Mouse (Mus musculus) embryonic stem cell, embryonic (primary cell): ENCODE data around the gene Chit1.

Experiments
- CTCF ChIA-PET, 4 experiments: fragments of 300-600 bp in 2 of 4; fragments of 350-600 bp in 2 of 4; sonication (Branson Sonifier 250); formaldehyde crosslinking; loops; one replicate each; lab custom pipeline; 2022; ENCODE audit warnings: inconsistent platforms in 2 of 4; lab: Charles Lee
- POLR2A ChIA-PET, 4 experiments: fragments of 300-600 bp in 2 of 4; fragments of 350-600 bp in 2 of 4; sonication (Branson Sonifier 250); formaldehyde crosslinking; loops; one replicate each; lab custom pipeline; 2022; ENCODE audit warnings: antibody characterized with exemption in 4 of 4, inconsistent platforms in 1 of 4; lab: Charles Lee

Gene Chit1

GRCm38 (mm10) chr1:134074606-134075005 is 36.4 kb upstream of the Chit1 start:
- CTCF ChIA-PET, result interaction anchor here (0.5 to 1.9 kb wide), 4 partner anchors 28 to 46 kb away, joined by 3 to 10 read pairs (median 3); no protein-coding TSS in a partner anchor
- POLR2A ChIA-PET, result interaction anchor here in 3 of 4 experiments (0.8 to 38.3 kb wide), 10 partner anchors 4 to 36 kb away, joined by 3 to 1738 read pairs (median 57); partner anchors contain the start of genes Btg2 (in 1 of the 3) and Chit1 (in 1 of the 3)

GRCm38 (mm10) chr1:134075532-134075931 is 35.5 kb upstream of the Chit1 start:
- ChIA-PET POLR2A (interaction anchor here in 3 of 4 experiments (0.6 to 38.3 kb wide), 17 partner anchors 5 to 407 kb away, joined by 3 to 1738 read pairs (median 5); partner anchors contain the start of genes Chit1 (in 3 of the 3) and Btg2 (in 1 of the 3)), CTCF (interaction anchor here in 3 of 4 experiments (0.6 to 1.9 kb wide), 5 partner anchors 15 to 179 kb away, joined by 3 to 10 read pairs (median 5); no protein-coding TSS in a partner anchor)

- POLR2A ChIA-PET, result interaction anchor here in 3 of 4 experiments (0.6 to 38.3 kb wide), 18 partner anchors 7 to 413 kb away, joined by 3 to 1738 read pairs (median 8); partner anchors contain the start of genes Chit1 (in 2 of the 3) and Btg2 (in 1 of the 3)
- CTCF ChIA-PET, result interaction anchor here in 2 of 4 experiments (0.6 to 1.7 kb wide), 4 partner anchors 24 to 529 kb away, joined by 3 to 12 read pairs (median 4); no protein-coding TSS in a partner anchor
These were observed 34.3 kb upstream of the Chit1 start for GRCm38 (mm10) chr1:134076789-134077188.

DNA sequence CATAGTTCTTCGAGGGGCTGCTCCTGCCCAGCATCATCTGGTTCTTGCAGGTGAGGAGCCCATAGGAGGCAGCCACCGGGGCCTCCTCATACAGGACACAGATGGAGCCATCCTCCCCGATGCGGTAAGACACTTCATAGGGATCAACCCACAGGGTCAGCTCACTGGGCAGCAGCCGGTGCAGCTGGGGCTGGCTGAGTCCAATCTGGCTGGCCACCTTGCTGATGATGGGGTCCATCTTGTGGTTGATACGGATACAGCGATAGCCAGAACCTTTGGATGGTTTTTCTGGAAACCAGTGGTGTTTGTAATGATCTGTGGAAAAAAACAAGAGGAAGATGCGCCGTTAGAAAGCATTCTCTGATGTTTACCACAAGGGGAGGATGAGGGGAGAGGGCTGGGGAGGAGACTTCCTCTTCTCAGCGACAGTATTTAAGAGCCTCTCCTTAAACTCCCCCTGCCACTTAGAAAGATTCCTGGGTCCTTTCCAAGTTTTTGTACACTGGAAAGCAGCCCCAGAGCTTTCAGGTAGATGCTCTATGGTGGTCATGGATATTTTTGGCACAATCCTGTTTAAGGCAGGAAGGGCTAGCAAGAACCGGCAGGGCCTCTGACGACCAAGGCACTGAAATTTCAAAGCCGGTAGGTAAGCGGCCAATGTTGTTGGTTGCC is 33.5 kb upstream of the Chit1 start:
- POLR2A ChIA-PET, result interaction anchor here in 3 of 4 experiments (0.6 to 38.3 kb wide), 22 partner anchors 7 to 414 kb away, joined by 3 to 1738 read pairs (median 14); partner anchors contain the start of genes Btg2 (in 1 of the 3) and Chit1 (in 1 of the 3)
- CTCF ChIA-PET, result interaction anchor here in 1 of 4 experiments (1.7 kb wide), 1 partner anchor 24 kb away, joined by 5 read pairs; no protein-coding TSS in a partner anchor

DNA sequence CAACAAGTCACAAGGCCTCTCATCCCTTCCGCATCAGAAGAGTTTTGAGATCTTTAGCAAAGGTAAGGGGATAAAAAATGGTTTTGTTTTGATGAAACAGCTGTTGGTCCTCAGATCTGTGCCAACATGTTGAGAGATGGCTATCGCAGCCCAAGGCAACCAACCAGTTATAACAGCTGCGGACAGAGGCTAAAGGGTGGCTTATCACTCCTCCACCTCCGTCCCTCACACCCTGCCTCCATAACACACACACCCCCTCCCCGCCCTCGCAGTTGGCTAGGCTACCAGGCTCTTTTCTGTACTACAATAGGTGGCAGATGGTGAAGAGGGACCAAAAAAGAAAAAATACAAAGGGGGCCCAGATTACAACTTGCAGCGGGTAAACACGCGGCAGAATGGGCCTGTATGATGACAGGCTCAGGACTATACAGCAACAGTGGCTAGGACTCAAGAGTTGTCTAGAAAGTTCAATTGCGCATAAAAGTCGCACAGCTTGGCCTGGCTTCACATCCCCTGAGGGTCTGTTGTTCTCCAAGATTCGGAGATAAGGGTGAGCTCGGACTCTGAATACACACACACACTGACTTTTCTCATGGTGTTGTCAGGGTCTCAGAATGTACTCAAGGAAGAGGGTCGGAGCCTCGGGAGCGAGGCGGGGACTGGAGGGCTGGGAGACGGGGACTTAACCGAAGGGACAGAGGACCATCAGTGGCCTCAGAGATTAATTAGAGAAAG is 32.8 kb upstream of the Chit1 start:
- ChIA-PET CTCF (interaction anchor here in 2 of 4 experiments (1.0 to 1.1 kb wide), 4 partner anchors 17 to 32 kb away, joined by 3 to 5 read pairs (median 4); no protein-coding TSS in a partner anchor), POLR2A (interaction anchor here (0.5 to 38.3 kb wide), 93 partner anchors 7 to 1175 kb away, joined by 3 to 1738 read pairs (median 4); partner anchors contain the start of genes Chit1 (in 2 of the 4), Etnk2 (in 2 of the 4), Adipor1 (in 1 of the 4) and Atp2b4 (in 1 of the 4))

- CTCF ChIA-PET, result interaction anchor here in 3 of 4 experiments (0.5 to 1.3 kb wide), 6 partner anchors 18 to 779 kb away, joined by 3 to 5 read pairs (median 4); no protein-coding TSS in a partner anchor
- POLR2A ChIA-PET, result interaction anchor here (0.5 to 38.3 kb wide), 130 partner anchors 7 to 1766 kb away, joined by 3 to 1738 read pairs (median 4); partner anchors contain the start of genes Chit1 (in 2 of the 4), Etnk2 (in 2 of the 4), Adipor1 (in 1 of the 4) and Atp2b4 (in 1 of the 4)
These were observed 32.1 kb upstream of the Chit1 start, which contains the start of gene Btg2 for GRCm38 (mm10) chr1:134078802-134079476. Gene Btg2, minus strand, starts transcription at chr1:134079120.

DNA sequence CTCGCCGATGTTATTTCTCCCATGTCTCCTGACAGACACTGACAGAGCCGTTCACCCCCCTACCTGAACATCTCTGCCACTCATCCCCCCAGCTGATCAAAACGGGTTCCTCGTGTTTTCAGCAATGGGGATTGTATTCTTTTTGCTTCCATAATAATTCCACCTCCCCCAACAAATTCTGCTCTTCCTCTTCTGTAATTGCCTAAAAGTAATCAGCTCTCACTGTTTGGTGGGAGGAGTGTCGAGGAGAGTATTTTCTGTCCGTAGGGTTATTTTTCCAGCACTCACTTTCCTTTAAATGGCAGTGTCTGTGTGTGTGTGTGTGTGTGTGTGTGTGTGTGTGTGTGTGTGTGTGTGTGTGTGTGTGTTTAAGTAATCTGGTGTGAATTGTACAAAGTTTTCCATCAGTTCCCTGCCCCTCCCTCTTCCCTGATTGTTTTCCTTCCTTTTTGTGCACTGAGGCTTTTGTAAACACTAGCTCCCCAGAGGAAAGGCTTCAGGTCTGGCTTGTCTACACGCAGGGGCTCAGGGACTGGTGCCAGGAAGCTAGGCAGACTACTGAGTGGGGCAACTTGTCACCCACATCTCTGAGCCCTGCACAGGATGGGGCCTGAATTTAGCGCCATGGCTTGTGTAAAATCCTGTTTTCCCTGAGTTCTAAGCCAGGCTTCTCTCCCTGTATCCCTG is 31.4 kb upstream of the Chit1 start:
- ChIA-PET CTCF (interaction anchor here (0.5 to 1.3 kb wide), 11 partner anchors 10 to 1171 kb away, joined by 3 to 5 read pairs (median 3); no protein-coding TSS in a partner anchor), POLR2A (interaction anchor here (0.5 to 38.3 kb wide), 128 partner anchors 6 to 1767 kb away, joined by 3 to 1738 read pairs (median 4); partner anchors contain the start of genes Chit1 (in 2 of the 4), Cyb5r1 (in 2 of the 4), Etnk2 (in 2 of the 4) and Adipor1 (in 1 of the 4))

- CTCF ChIA-PET, result interaction anchor here in 2 of 4 experiments (0.6 to 0.9 kb wide), 4 partner anchors 18 to 1172 kb away, joined by 3 read pairs; no protein-coding TSS in a partner anchor
These were observed 30.6 kb upstream of the Chit1 start for GRCm38 (mm10) chr1:134080406-134080805.

GRCm38 (mm10) chr1:134080881-134081450 is 30.1 kb upstream of the Chit1 start:
- CTCF ChIA-PET, result no interaction called here

More at GRCm38 (mm10) chr1:134080406-134080805, 30.6 kb upstream of the Chit1 start:
- POLR2A ChIA-PET, result interaction anchor here in 3 of 4 experiments (0.5 to 38.3 kb wide), 30 partner anchors 5 to 416 kb away, joined by 3 to 1738 read pairs (median 14); partner anchors contain the start of genes Btg2 (in 1 of the 3), Chit1 (in 1 of the 3), Cyb5r1 (in 1 of the 3) and Klhl12 (in 1 of the 3)

DNA sequence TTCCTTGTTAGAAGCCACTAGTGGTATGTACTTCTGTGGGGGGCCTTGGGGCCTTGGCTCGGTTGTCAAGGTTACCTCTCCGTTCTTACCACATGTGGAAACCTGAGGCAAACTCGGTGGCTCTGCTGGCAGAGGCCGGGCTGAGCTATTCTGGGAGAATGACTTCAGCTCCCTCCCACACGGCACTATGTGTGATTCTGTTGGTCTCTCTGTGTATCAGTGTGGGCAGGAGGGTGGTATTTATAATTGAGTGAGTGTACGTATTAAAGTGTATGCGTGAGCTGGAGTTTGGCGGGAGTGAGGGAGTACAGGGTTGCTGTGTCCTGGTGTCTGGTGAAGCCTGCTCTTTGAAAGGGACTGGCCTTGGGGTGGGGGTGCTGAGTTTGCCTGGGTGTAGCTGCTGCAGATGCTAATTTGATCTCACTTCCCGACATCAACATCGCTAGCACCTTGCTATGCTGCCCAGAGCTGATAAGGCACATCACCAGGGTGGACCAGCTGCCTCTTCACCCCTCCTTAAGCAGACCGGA is 28.0 kb upstream of the Chit1 start:
- CTCF ChIA-PET, result interaction anchor here (0.6 to 1.6 kb wide), 8 partner anchors 24 to 702 kb away, joined by 3 to 4 read pairs (median 4); no protein-coding TSS in a partner anchor
- POLR2A ChIA-PET, result interaction anchor here (0.6 to 38.3 kb wide), 20 partner anchors 3 to 332 kb away, joined by 3 to 1738 read pairs (median 6); partner anchors contain the start of genes Adipor1 (in 1 of the 4) and Btg2 (in 1 of the 4)

More at GRCm38 (mm10) chr1:134080881-134081450, 30.1 kb upstream of the Chit1 start:
- POLR2A ChIA-PET, result interaction anchor here in 3 of 4 experiments (1.3 to 38.3 kb wide), 14 partner anchors 5 to 34 kb away, joined by 4 to 1738 read pairs (median 19); partner anchors contain the start of gene Btg2 (in 1 of the 3)

DNA sequence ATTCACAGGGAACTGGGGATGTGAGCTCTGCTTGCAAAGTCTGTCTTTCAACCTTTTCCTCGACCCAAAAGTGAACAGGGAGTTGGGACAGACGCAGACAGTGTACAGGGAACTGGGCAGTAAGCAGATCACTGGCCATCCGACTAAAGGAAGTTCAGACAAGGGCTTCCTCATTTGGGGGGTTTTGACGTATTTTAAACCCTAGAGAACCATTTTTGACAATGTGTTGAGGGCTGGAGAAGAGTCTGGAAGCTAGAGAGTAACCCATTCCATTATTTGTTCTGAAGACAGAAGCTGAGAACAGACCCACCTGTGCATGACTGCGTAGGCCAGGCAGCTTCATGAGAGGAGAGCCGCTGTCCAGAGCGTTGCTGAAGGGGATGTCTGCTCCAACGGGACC is 27.4 kb upstream of the Chit1 start:
- POLR2A ChIA-PET, result interaction anchor here (0.5 to 38.3 kb wide), 18 partner anchors 2 to 393 kb away, joined by 3 to 1738 read pairs (median 8); partner anchors contain the start of genes Adipor1 (in 1 of the 4) and Btg2 (in 1 of the 4)
- CTCF ChIA-PET, result interaction anchor here in 3 of 4 experiments (0.6 to 1.2 kb wide), 5 partner anchors 23 to 103 kb away, joined by 3 to 4 read pairs (median 4); no protein-coding TSS in a partner anchor

- POLR2A ChIA-PET, result interaction anchor here in 3 of 4 experiments (0.5 to 38.3 kb wide), 13 partner anchors 1 to 1196 kb away, joined by 3 to 1738 read pairs (median 9); partner anchors contain the start of genes Adipor1 (in 1 of the 3) and Btg2 (in 1 of the 3)
These were observed 26.9 kb upstream of the Chit1 start for GRCm38 (mm10) chr1:134084128-134084527.

GRCm38 (mm10) chr1:134086017-134086416 is 25.0 kb upstream of the Chit1 start:
- POLR2A ChIA-PET, result interaction anchor here in 3 of 4 experiments (1.3 to 38.3 kb wide), 5 partner anchors 0 to 25 kb away, joined by 4 to 1738 read pairs (median 5); partner anchors contain the start of gene Btg2 (in 1 of the 3)
- CTCF ChIA-PET, result interaction anchor here in 3 of 4 experiments (0.5 to 0.9 kb wide), 5 partner anchors 21 to 998 kb away, joined by 3 to 5 read pairs (median 3); no protein-coding TSS in a partner anchor

More at GRCm38 (mm10) chr1:134084128-134084527, 26.9 kb upstream of the Chit1 start:
- CTCF ChIA-PET, result interaction anchor here in 2 of 4 experiments (0.6 to 1.2 kb wide), 3 partner anchors 23 to 103 kb away, joined by 3 to 4 read pairs (median 3); no protein-coding TSS in a partner anchor

- ChIA-PET CTCF (interaction anchor here in 1 of 4 experiments (0.9 kb wide), 1 partner anchor 34 kb away, joined by 3 read pairs; no protein-coding TSS in a partner anchor), POLR2A (interaction anchor here in 3 of 4 experiments (1.1 to 38.3 kb wide), 10 partner anchors 1 to 26 kb away, joined by 3 to 1738 read pairs (median 6); partner anchors contain the start of gene Btg2 (in 3 of the 3))
These were observed 24.1 kb upstream of the Chit1 start for GRCm38 (mm10) chr1:134086811-134087398.
